Mouse (Mus musculus) neural tube, embryonic 11.5 days (tissue): ENCODE measurements around the gene Tcl1b5. TPM values are rescaled to one million over a fixed set of nuclear protein-coding genes. Genes with fewer than 3 reads are reported as not detected.
"Not testable (repeated sequence)": the region's sequence is repeated elsewhere in the genome, so short reads cannot be mapped to it uniquely, and the experiment has no call there.

ENCODE experiments used
- ATAC-seq: fragments of 200-750 bp; cut with Nextera tagmentation; 2 replicates; pipeline ENCODE4 v1.8.0; 2017; ENCODE audit warnings: moderate number of reproducible peaks, mild to moderate bottlenecking, moderate TSS enrichment, moderate library complexity; ENCODE audit not compliant: insufficient read depth, low FRiP score, low TSS enrichment
- DNase-seq: peaks from one replicate; pipeline ENCODE4 v3.0.0-alpha.2; 2015; ENCODE audit warnings: low spot score
- H3K27ac ChIP-seq: fragments of 300-500 bp; sonication (generic); 2 replicates; pipeline ENCODE4 v1.5.1; 2014; ENCODE audit warnings: low read depth, mild to moderate bottlenecking, low read length
- H3K27me3 ChIP-seq: fragments of 300-500 bp; sonication (generic); 2 replicates; pipeline ENCODE4 v1.6.1; 2014; ENCODE audit warnings: mild to moderate bottlenecking, low read length, mixed read lengths; ENCODE audit not compliant: control insufficient read depth, insufficient read depth
- H3K36me3 ChIP-seq: fragments of 300-500 bp; sonication (generic); 2 replicates; pipeline ENCODE4 v1.6.1; 2014; ENCODE audit warnings: mild to moderate bottlenecking, low read length, moderate library complexity, mixed read lengths; ENCODE audit not compliant: control insufficient read depth, insufficient read depth
- H3K4me1 ChIP-seq: fragments of 300-500 bp; sonication (generic); 2 replicates; pipeline ENCODE4 v1.6.1; 2014; ENCODE audit warnings: low read length, mixed read lengths; ENCODE audit not compliant: control insufficient read depth, insufficient read depth
- H3K4me2 ChIP-seq: fragments of 300-500 bp; sonication (generic); 2 replicates; pipeline ENCODE4 v1.6.1; 2014; ENCODE audit warnings: low read depth, mild to moderate bottlenecking, moderate library complexity
- H3K4me3 ChIP-seq: fragments of 300-500 bp; sonication (generic); 2 replicates; pipeline ENCODE4 v1.5.1; 2014; ENCODE audit warnings: low read depth, low read length
- H3K9ac ChIP-seq: fragments of 300-500 bp; sonication (generic); 2 replicates; pipeline ENCODE4 v1.6.1; 2014; ENCODE audit warnings: mild to moderate bottlenecking, low read length
- H3K9me3 ChIP-seq: fragments of 300-500 bp; sonication (generic); 2 replicates; pipeline ENCODE4 v1.6.1; 2016; ENCODE audit warnings: low read length; ENCODE audit not compliant: control insufficient read depth
- WGBS: fragments of 180-500 bp; shearing (Covaris S2); extraction: QIAGEN DNeasy Blood & Tissue Kit; methylation state at CpG from one replicate; pipeline ENCODE4 v1.1.7; 2014; 5-methylcytosine and 5-hydroxymethylcytosine counted together
- polyA plus RNA-seq: library from polyadenylated mRNA; unstranded; fragments of >200 nt; fragmentation: Nextera tagmentation; extraction: Ambion mirVana; gene quantifications from 2 replicates; pipeline ENCODE4 v1.2.1, GENCODE M21; 2014

Gene Tcl1b5
- not detected in 2 replicates for polyA plus RNA-seq

DNA sequence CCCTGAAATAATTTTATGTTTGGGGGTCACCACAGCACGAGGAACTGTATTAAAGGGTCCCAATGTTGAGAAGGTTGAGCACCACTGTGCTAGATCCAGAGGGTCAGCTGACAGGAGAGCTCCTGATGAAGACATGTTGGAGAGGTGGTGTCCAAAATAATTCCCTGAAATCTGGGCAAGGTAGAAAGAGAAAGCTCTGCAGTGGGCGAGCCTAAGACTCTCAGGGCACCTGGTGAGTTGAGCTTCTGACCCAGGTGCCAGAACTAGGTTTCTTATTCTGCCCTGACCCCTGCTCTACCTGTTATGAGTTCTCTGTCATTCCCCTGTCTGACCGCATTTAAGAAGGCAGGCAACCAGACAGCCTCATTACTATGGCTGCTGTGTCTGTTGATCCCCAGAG lies at the start of gene Tcl1b5:
TSS of gene Tcl1b5 (plus strand) at position 301 of the 400 bp plus-strand sequence.
- not testable (repeated sequence) for DNase-seq, H3K27me3 ChIP-seq, H3K4me1 ChIP-seq, H3K4me3 ChIP-seq, H3K9ac ChIP-seq, H3K36me3 ChIP-seq, H3K27ac ChIP-seq, ATAC-seq, H3K4me2 ChIP-seq, H3K9me3 ChIP-seq
- 76% methylated on average over 3 of the region's 3 CpGs for WGBS

DNA sequence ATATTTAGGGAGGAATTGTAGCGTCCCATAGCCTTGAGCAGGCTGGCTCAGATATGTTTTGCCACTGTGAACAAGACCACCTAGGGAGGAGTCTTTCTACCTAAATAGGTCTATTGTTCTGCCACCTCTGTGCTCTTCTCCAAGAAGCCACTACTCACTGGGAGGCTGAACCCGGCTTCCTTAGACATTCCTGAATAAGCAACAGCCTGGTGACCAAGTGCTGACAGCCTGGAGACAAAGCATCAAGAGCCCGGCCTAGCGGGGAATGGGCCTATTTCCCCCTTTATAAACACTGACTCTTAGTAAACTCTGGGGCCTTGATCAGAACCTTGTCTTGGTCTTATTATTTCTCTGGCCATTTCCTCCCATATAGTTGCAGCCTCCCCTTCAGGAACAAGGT lies 49.6 kb upstream of the Tcl1b5 start:
- WGBS = 51% methylated on average over 4 of the region's 4 CpGs
- DNase-seq (no peak), ATAC-seq (no peak)

DNA sequence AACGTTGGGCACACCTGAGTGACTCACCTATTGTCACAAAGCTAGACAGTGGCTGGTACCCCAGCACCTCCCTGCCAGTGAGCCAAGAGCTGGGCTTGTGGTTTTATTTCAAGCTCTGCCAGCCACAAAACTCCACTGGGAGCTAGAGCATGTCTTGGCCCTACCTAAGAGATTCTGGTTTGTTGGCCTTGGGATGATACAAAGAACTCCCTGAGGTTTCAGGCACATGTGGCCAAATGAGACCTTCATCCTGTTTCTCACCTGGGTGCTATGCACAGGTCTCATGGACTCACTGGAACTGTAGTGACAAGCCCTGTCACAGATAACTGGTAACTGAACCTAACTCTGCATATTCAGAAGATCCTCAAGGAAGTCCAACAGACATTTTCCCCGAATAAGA lies 48.5 kb upstream of the Tcl1b5 start:
- 89% methylated on average over 2 of the region's 2 CpGs for WGBS
- no peak overlapping the region for H3K9ac ChIP-seq
- H3K27me3 ChIP-seq = no peaks in the 10 kb centered on the region
- ATAC-seq = no peak
- DNase-seq = no peak
- no peaks in the 10 kb centered on the region for H3K4me1 ChIP-seq
- H3K4me2 ChIP-seq = no peak overlapping the region
- H3K36me3 ChIP-seq = no peaks in the 10 kb centered on the region
- no peak overlapping the region for H3K27ac ChIP-seq
- H3K9me3 ChIP-seq = no peaks in the 10 kb centered on the region
- H3K4me3 ChIP-seq = no peak overlapping the region

More for the DNA sequence above, 49.6 kb upstream of the Tcl1b5 start:
- H3K9me3 ChIP-seq = no peaks in the 10 kb centered on the region
- H3K27ac ChIP-seq = no peak overlapping the region
- H3K9ac ChIP-seq = no peak overlapping the region
- no peaks in the 10 kb centered on the region for H3K36me3 ChIP-seq
- H3K4me1 ChIP-seq = no peaks in the 10 kb centered on the region
- H3K27me3 ChIP-seq = no peaks in the 10 kb centered on the region
- H3K4me2 ChIP-seq = no peak overlapping the region
- no peak overlapping the region for H3K4me3 ChIP-seq

DNA sequence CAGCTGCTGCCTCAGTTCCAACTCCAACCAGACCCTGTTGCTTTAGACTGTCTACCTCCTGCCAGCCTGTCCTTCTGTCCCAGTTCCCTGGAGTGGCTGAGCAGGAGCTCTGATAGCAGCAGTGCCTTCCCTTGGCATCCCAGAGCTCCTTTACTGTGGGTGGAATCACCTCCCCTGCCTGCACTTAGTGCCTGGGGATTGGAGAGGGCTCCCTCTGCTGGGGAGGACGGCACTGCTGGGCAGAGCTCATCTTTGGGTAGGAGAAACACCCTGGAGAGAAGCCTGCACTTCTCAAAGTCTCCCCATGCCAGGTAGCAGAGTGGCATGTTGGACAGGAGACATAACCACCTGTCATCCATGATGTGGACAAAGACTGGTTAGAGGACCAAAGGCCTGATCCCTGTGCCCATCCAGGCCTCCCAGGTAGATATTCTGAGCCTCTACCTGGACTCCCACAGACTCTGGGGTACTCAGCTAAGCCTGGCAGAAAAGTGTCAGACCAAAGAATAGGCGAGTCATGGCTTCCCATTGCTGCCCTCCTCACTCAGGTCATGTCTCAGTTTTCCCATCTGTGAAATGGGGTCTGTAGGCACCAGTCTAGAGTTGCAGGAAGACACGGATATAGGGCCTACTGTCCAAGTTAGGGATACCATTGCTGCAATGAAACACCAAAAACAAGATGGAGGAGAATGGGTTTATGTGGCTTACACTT lies 46.5 kb upstream of the Tcl1b5 start:
- H3K36me3 ChIP-seq, H3K4me3 ChIP-seq, H3K4me1 ChIP-seq, H3K27me3 ChIP-seq, H3K4me2 ChIP-seq, H3K9ac ChIP-seq, H3K9me3 ChIP-seq, ATAC-seq, DNase-seq, H3K27ac ChIP-seq: not testable (repeated sequence)
- 76% methylated on average over 3 of the region's 3 CpGs for WGBS

DNA sequence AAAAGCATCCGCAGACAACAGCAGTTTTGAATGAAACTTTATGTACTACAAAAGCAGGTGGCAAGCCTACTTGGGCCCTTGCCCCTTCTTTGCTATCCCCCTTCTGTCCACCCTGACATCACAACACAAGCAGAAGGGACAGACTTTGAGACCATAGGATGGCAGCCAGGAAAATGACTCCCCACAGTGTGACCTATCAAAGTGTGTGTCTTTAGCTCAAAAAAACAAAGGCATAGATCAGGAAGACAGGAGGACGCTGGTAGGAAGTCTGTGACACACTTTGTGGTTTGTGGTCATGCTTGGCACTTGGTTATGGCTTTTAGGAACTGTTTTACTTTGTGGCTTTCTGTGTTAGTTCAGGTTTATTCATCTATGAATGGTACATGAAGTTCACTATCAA lies 42.0 kb upstream of the Tcl1b5 start:
- not testable (repeated sequence) for DNase-seq, H3K4me2 ChIP-seq, H3K36me3 ChIP-seq, ATAC-seq, H3K9ac ChIP-seq, H3K9me3 ChIP-seq, H3K4me1 ChIP-seq, H3K4me3 ChIP-seq, H3K27ac ChIP-seq, H3K27me3 ChIP-seq
- WGBS = 58% methylated on average over 2 of the region's 2 CpGs

DNA sequence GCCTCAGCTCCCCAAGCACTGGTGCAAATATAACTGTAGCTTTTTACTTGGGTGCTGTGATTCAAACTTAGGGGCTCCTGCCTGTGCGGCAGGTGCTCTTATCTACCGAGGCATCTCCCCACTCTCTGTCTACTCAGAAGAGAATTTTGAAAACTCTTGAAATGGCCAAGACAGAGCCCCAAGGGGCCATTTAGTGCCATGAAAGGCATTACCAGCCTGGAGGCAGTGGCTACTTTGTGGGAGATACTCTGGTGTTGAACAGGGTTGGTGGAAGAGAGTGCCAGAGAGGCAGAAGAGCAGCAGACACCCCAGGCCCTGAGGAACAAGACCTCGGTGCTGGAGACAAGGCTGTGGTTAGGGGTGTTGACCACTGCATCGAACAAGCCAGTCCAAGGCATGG lies 41.3 kb upstream of the Tcl1b5 start:
- not testable (repeated sequence) for H3K27ac ChIP-seq, H3K4me1 ChIP-seq, H3K4me3 ChIP-seq, H3K9me3 ChIP-seq, H3K4me2 ChIP-seq, DNase-seq, ATAC-seq, H3K27me3 ChIP-seq, H3K36me3 ChIP-seq, H3K9ac ChIP-seq
- WGBS = 93% methylated on average over 4 of the region's 4 CpGs

DNA sequence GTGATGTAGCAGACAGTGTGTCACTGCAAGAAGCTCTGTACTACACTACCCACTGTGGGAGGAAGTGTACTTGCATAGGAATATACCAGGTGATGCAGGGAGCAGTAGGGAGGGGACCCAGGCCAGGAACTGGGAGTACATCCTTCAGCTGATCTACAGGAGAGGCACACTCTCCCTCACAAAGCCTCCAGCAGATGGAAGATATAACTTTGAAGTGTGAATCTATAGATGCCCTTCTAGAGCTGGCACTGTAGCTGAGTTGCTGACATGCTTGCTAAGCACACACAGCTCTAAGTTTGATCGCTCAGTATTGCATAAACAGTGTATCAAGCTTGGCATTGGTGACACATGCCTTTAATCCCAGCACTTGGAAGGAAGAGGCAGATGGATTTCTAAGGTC lies 38.4 kb upstream of the Tcl1b5 start:
- not testable (repeated sequence) for H3K9me3 ChIP-seq, H3K4me2 ChIP-seq, H3K9ac ChIP-seq, H3K27me3 ChIP-seq, DNase-seq, H3K4me3 ChIP-seq, H3K36me3 ChIP-seq, ATAC-seq, H3K4me1 ChIP-seq, H3K27ac ChIP-seq
- WGBS = 87% methylated on average over 1 of the region's 1 CpGs

DNA sequence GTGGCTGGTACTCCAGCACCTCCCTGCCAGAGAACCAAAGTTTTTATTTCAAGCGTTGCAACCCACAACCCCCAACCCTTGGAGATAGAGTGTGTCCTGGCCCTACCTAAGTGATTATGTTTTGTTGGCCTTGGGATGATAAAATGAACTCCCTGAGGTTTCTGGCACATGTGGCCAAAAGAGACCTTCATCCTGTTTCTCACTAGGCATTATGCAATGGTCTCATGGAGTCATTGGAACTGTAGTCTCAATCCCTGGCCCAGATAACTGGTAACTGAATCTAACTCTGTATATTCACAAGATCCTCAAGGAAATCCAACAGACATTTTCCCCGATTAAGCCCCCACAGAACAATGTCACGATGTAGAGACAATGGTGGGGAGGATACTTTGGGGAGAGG lies 33.0 kb upstream of the Tcl1b5 start:
- H3K9me3 ChIP-seq = no peaks in the 10 kb centered on the region
- H3K9ac ChIP-seq = no peak overlapping the region
- no peak for DNase-seq
- no peak overlapping the region for H3K4me3 ChIP-seq
- WGBS = 87% methylated on average over 3 of the region's 3 CpGs
- no peak for ATAC-seq
- H3K27me3 ChIP-seq = no peaks in the 10 kb centered on the region
- no peaks in the 10 kb centered on the region for H3K4me1 ChIP-seq
- no peak overlapping the region for H3K4me2 ChIP-seq
- no peak overlapping the region for H3K27ac ChIP-seq
- H3K36me3 ChIP-seq = no peaks in the 10 kb centered on the region

DNA sequence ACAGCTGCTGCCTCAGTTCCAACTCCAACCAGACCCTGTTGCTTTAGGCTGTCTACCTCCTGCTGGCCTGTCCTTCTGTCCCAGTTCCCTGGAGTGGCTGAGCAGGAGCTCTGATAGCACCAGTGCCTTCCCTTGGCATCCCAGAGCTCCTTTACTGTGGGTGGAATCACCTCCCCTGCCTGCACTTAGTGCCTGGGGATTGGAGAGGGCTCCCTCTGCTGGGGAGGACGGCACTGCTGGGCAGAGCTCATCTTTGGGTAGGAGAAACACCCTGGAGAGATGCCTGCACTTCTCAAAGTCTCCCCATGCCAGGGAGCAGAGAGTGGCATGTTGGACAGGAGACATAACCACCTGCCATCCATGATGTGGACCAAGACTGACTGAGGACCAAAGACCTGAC lies 31.2 kb upstream of the Tcl1b5 start:
- not testable (repeated sequence) for H3K36me3 ChIP-seq, DNase-seq, H3K27me3 ChIP-seq, H3K4me1 ChIP-seq, H3K9me3 ChIP-seq, H3K27ac ChIP-seq, H3K4me3 ChIP-seq, H3K4me2 ChIP-seq, ATAC-seq, H3K9ac ChIP-seq
- WGBS = 63% methylated on average over 1 of the region's 1 CpGs
